Mouse (Mus musculus) naive thymus-derived CD4-positive, alpha-beta T cell, adult 2 months (primary cell): Measurements from ENCODE around the gene BC030870.

Experiments
- DNase-seq: peaks from one replicate; pipeline ENCODE4 v3.0.0-alpha.2; 2011; ENCODE audit warnings: low read depth

Gene BC030870

GRCm38 (mm10) chr8:65074733-65075132 is 54.6 kb downstream of the BC030870 start, which contains the start of gene Gm10663:
TSS of gene Gm10663 (plus strand) at chr8:65075033.
- no peak for DNase-seq

GRCm38 (mm10) chr8:65070996-65071395 is 58.4 kb downstream of the BC030870 start:
- DNase-seq: no peak

GRCm38 (mm10) chr8:65068473-65068819 is 60.9 kb downstream of the BC030870 start:
- DNase-seq: no peak

- no peak for DNase-seq
Measured at GRCm38 (mm10) chr8:65067694-65068472, 61.5 kb downstream of the BC030870 start.

GRCm38 (mm10) chr8:65067031-65067430 is 62.3 kb downstream of the BC030870 start:
- no peak for DNase-seq

GRCm38 (mm10) chr8:65065622-65066021 is 63.7 kb downstream of the BC030870 start:
- no peak for DNase-seq

GRCm38 (mm10) chr8:65064071-65064470 is 65.3 kb downstream of the BC030870 start:
- DNase-seq: no peak

GRCm38 (mm10) chr8:65062195-65062594 is 67.2 kb downstream of the BC030870 start:
- no peak for DNase-seq

- no peak for DNase-seq
Measured at GRCm38 (mm10) chr8:65056722-65057121, 72.6 kb downstream of the BC030870 start.

GRCm38 (mm10) chr8:65053968-65054367 is 75.4 kb downstream of the BC030870 start:
- DNase-seq: no peak

- DNase-seq: no peak
Measured at GRCm38 (mm10) chr8:65053554-65053953, 75.8 kb downstream of the BC030870 start.

- no peak for DNase-seq
Measured at GRCm38 (mm10) chr8:65047801-65048200, 81.6 kb downstream of the BC030870 start.

- DNase-seq: no peak
Measured at GRCm38 (mm10) chr8:65047193-65047592, 82.2 kb downstream of the BC030870 start.

GRCm38 (mm10) chr8:65046565-65046964 is 82.8 kb downstream of the BC030870 start:
- no peak for DNase-seq

GRCm38 (mm10) chr8:65037117-65037533 is 92.2 kb downstream of the BC030870 start, which contains the start of gene Apela:
TSS of gene Apela (minus strand) at chr8:65037336.
- no peak for DNase-seq
